Mouse (Mus musculus): Measurements from ENCODE around the gene Foxp1. TPM values are rescaled to one million over a fixed set of nuclear protein-coding genes. Genes with fewer than 3 reads are reported as not detected.

Foxp1 gene
- polyA plus RNA-seq, 2 experiments, result 7.9 to 10.6 TPM

- TF ChIP-seq EP300 (IDR thresholded peaks at IDR 0.05; ENCODE audit: low read depth) (no peak), CTCF (IDR thresholded peaks at IDR 0.05; ENCODE audit: low read depth) (no peak)
- no peak for DNase-seq (ENCODE audit: low read depth in 3 of 3, low spot score in 3 of 3)
- no peak for ATAC-seq (ENCODE audit: insufficient read depth)
- H3K27me3 ChIP-seq (ENCODE audit: control insufficient read depth, insufficient read depth, low read length), result no peaks in the 10 kb centered on the region
- peaks cover 0 to 23% of the 10 kb centered on the region in 2 experiments; a peak in 2 of 4 replicates for H3K4me1 ChIP-seq (replicated peaks; ENCODE audit: control insufficient read depth in 2 of 2, insufficient read depth in 2 of 2, low read length in 1 of 2)
- H3K9me3 ChIP-seq (ENCODE audit: control insufficient read depth, low read length), result no peaks in the 10 kb centered on the region
- WGBS (ENCODE audit: insufficient replicate concordance), result 70% methylated on average over 16 of the region's 16 CpGs
- H3K4me3 ChIP-seq (ENCODE audit: insufficient read depth in 1 of 2, low read depth in 2 of 2, low read length in 2 of 2), result no peak overlapping the region
- H3K27ac ChIP-seq, result no peak overlapping the region
- H3K9ac ChIP-seq (replicated peaks), result no peak overlapping the region
- no peak overlapping the region for H3K4me2 ChIP-seq (ENCODE audit: low read depth)
- no peaks in the 10 kb centered on the region; the same call in 1 of the 2 replicates for H3K36me3 ChIP-seq (replicated peaks; ENCODE audit: control insufficient read depth, insufficient read depth, low read depth)
These were observed 508.5 kb downstream of the Foxp1 start for GRCm38 (mm10) chr6:99013866-99014502.

- Histone ChIP-seq H3K36me3 (replicated peaks; ENCODE audit: control insufficient read depth, insufficient read depth, low read depth) (no peaks in the 10 kb centered on the region; the same call in 1 of the 2 replicates), H3K27me3 (ENCODE audit: control insufficient read depth, insufficient read depth, low read length) (no peaks in the 10 kb centered on the region), H3K4me1 (replicated peaks; ENCODE audit: control insufficient read depth in 2 of 2, insufficient read depth in 2 of 2, low read length in 1 of 2) (peaks cover 0 to 23% of the 10 kb centered on the region in 2 experiments; a peak in 2 of 4 replicates), H3K9ac (replicated peaks) (no peak overlapping the region), H3K4me2 (ENCODE audit: low read depth) (peak overlapping the region; percentile 6; the same call in 1 of the 2 replicates), H3K9me3 (ENCODE audit: control insufficient read depth, low read length) (no peaks in the 10 kb centered on the region), H3K27ac (no peak overlapping the region), H3K4me3 (ENCODE audit: insufficient read depth in 1 of 2, low read depth in 2 of 2, low read length in 2 of 2) (no peak overlapping the region)
- TF ChIP-seq EP300 (IDR thresholded peaks at IDR 0.05; ENCODE audit: low read depth) (no peak), CTCF (IDR thresholded peaks at IDR 0.05; ENCODE audit: low read depth) (no peak)
- WGBS (ENCODE audit: insufficient replicate concordance), result 19% methylated on average over 14 of the region's 14 CpGs
- DNase-seq (ENCODE audit: low read depth in 3 of 3, low spot score in 3 of 3) (no peak), ATAC-seq (ENCODE audit: insufficient read depth) (no peak)
These were observed 509.2 kb downstream of the Foxp1 start for GRCm38 (mm10) chr6:99013119-99013865.

- ATAC-seq (ENCODE audit: insufficient read depth), result peak; percentile 59
- Histone ChIP-seq H3K27ac (no peak overlapping the region), H3K4me3 (ENCODE audit: insufficient read depth in 1 of 2, low read depth in 2 of 2, low read length in 2 of 2) (no peak overlapping the region), H3K27me3 (ENCODE audit: control insufficient read depth, insufficient read depth, low read length) (no peaks in the 10 kb centered on the region), H3K4me1 (replicated peaks; ENCODE audit: control insufficient read depth in 2 of 2, insufficient read depth in 2 of 2, low read length in 1 of 2) (peaks cover 0 to 23% of the 10 kb centered on the region in 2 experiments; a peak in 2 of 4 replicates), H3K9me3 (ENCODE audit: control insufficient read depth, low read length) (no peaks in the 10 kb centered on the region), H3K4me2 (ENCODE audit: low read depth) (no peak overlapping the region), H3K36me3 (replicated peaks; ENCODE audit: control insufficient read depth, insufficient read depth, low read depth) (no peaks in the 10 kb centered on the region; the same call in none of the 2 replicates), H3K9ac (replicated peaks) (no peak overlapping the region)
- DNase-seq (ENCODE audit: low read depth in 3 of 3, low spot score in 3 of 3), result peak in 1 of 3 experiments; percentile 28
- WGBS (ENCODE audit: insufficient replicate concordance), result 38% methylated on average over 8 of the region's 8 CpGs
- peak; percentile 25; the same call in 1 of the 2 replicates for TF ChIP-seq EP300 (IDR thresholded peaks at IDR 0.05; ENCODE audit: low read depth)
- TF ChIP-seq CTCF (IDR thresholded peaks at IDR 0.05; ENCODE audit: low read depth), result no peak
These were observed 510.5 kb downstream of the Foxp1 start for GRCm38 (mm10) chr6:99011895-99012584.

GRCm38 (mm10) chr6:99009771-99010170, 512.8 kb downstream of the Foxp1 start:
- Histone ChIP-seq H3K9ac (replicated peaks) (no peak overlapping the region), H3K27me3 (ENCODE audit: control insufficient read depth, insufficient read depth, low read length) (no peaks in the 10 kb centered on the region), H3K36me3 (replicated peaks; ENCODE audit: control insufficient read depth, insufficient read depth, low read depth) (no peaks in the 10 kb centered on the region; the same call in none of the 2 replicates), H3K27ac (no peak overlapping the region), H3K4me1 (replicated peaks; ENCODE audit: control insufficient read depth in 2 of 2, insufficient read depth in 2 of 2, low read length in 1 of 2) (peaks cover 0 to 23% of the 10 kb centered on the region in 2 experiments; a peak in 2 of 4 replicates), H3K9me3 (ENCODE audit: control insufficient read depth, low read length) (no peaks in the 10 kb centered on the region), H3K4me2 (ENCODE audit: low read depth) (no peak overlapping the region), H3K4me3 (ENCODE audit: insufficient read depth in 1 of 2, low read depth in 2 of 2, low read length in 2 of 2) (no peak overlapping the region)
- ATAC-seq (ENCODE audit: insufficient read depth), result no peak
- no peak for TF ChIP-seq CTCF (IDR thresholded peaks at IDR 0.05; ENCODE audit: low read depth)
- no peak for TF ChIP-seq EP300 (IDR thresholded peaks at IDR 0.05; ENCODE audit: low read depth)
- 83% methylated on average over 10 of the region's 10 CpGs for WGBS (ENCODE audit: insufficient replicate concordance)
- no peak for DNase-seq (ENCODE audit: low read depth in 3 of 3, low spot score in 3 of 3)
